Mouse (Mus musculus): ENCODE measurements at regions not wholly inside any gene's neighbourhood (a gene's known extent, or its start where the extent isn't known, plus 50 kb on each side); places are given as distances from the start of the nearest gene placed in this dataset.

DNA sequence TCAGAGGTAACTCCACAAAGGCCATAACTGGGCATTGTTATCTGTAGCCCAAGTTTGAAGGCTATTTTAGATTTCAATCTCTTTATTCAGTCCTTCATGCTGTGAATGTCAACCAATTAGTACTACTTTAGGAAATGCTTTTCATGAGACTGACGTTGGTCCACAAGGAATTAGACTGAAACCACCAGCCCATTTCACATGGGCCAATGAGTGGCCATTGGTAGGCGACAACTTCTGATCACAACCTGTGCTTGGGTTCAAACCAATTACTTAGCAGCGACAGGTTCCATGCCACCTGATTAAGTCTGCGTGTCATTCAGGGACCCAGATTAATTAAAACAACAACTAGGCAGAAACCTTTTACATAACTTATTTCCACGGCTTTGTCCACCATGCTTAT is 126.9 kb upstream of the Tenm3 start:
- TF ChIP-seq CTCF (IDR thresholded peaks at IDR 0.05; ENCODE audit: low read depth, low read length) (no peak), EP300 (IDR thresholded peaks at IDR 0.05; ENCODE audit: insufficient read depth, low read depth, low read length) (no peak)
